Mouse (Mus musculus) thymus, postnatal 4 days (tissue): ENCODE results near the gene Lbx1.

Source experiments
- DNase-seq: peaks from one replicate; pipeline ENCODE4 v3.0.0; 2021

Lbx1 gene

DNA sequence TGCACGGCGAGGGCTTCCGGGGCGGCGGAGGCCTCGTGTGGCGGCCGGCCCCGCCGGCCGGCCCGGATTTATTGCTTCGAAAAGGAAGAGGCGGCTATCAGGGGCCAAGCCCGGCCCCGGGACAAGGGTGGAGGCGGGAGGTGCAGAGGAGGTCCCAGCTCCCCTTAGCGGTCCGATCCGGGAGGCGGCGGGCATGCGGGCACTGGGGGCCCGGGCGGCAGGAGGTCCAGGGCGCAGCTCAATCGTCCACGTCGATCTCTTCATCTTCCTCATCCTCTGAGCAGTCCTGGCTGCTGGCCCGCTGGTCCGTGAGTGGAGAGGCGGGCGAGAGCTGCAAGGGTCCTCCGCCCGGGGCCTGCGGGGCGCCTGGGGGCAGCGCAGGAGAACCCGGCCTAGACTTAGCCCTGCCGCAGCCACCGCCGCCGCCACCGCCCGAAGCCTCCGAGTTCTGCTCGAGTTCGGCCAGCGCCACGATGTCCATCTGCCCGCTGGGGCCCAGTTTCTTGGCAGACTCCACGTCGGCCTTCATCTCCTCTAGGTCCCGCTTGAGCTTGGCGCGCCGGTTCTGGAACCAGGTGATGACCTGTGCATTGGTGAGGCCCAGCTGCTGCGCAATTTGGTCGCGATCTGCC, 2.0 kb downstream of the Lbx1 start:
- peak; percentile 34 for DNase-seq

DNA sequence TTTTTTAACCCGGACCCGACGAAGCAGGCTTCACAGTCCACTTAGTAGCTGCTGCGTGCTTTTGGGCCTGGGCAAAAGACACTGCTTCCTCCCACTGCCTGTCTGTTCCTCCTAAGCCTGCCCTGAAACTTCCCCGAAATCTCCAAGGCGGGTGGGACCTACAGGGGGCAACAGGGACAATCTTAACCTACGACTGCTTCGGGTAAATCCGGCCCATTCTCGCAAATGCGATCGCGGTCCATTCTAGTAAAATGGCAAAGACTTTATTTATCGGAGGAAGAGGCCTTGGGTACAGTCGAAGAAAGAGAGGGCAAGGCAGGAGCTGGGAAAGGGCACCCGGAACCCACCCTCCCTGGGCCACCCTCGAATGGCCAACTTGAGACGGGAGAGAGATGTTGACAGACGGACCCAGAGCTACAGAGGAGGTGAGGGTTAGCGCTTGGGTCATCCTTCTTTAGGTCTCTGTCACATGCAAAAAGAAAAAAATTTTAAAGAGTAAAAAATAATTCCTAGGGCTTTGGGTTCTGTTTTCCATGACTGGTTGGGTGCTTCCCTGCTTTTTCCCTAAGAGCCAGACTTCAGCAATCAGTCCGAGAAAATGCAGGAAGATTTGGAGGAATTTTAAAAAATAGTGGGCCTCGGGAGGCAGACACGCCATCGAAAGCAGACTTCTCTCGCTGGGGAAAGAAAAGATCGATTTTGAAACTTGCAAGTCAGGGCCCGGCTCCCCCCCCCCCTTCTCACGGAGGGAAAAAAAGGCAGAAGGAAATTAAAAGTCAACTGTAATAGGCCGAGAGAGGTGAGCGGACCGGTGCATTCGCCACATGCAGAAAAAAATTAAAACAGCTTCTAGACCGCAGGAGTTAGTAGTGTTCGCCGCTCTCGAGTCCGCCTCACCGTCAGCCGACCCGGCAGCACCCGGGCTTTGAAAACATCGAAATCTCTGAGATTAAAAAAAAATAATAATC, 2.9 kb downstream of the Lbx1 start:
- no peak for DNase-seq

GRCm38 (mm10) chr19:45232036-45232410, 3.6 kb downstream of the Lbx1 start:
- DNase-seq = no peak

- no peak for DNase-seq
These were observed 4.1 kb downstream of the Lbx1 start for GRCm38 (mm10) chr19:45231383-45232035.

GRCm38 (mm10) chr19:45230848-45231382, 4.7 kb downstream of the Lbx1 start:
- no peak for DNase-seq

DNA sequence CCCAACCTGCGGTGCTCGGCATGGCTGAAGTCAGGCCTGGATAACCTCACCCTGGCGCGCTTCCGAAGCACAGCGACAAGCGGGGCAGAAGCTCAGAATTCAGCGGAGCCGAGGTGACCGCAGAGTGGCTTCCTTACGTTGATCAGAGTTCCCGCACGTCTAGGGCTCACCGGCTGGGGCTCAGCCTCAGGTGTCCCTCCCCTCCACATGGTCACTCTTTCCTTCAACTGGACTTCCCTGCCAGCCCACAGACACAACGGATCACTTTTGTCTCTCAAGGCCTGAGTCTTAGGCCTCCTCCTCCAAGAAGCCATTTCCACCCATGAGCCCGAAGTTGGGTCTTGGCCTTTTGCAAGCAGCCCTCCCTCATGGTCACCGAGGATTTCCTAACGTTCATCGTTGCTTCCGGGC, 5.4 kb downstream of the Lbx1 start:
- no peak for DNase-seq

DNA sequence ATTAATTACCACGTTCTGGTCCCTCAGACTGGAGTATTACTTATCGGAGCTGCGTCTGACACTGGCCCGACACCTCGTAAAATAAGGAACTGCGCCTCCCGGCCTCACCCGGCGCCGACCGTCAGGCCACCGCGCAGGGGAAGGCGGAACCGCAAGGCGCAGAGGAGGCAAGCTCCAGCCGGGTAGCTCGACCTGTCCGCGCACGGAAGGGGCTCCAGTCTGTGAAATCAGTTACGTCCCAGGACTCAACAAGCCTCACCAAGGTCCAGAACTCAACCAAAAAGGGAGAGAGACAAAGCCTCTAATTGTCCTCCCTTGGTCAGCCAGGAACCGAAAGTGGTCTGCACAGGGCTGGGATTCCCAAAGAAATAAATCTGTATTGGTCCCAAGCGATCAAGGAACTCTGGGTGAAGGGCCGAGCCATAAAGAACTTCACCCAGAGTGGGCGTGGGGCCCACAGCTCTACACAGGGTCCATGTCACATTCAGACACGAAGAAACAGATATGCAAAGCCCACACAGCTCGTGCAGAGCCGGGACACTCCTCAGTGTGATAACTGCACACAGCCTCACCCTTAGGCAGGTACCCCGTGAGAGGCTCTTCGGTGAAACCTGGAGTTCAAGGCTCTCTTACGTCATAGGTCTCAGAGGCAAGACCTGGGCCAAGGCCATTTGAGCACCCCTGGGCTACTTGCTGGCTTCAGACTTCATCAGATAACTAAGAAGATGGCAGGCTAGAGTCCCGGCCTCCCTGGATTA, 6.1 kb downstream of the Lbx1 start:
- no peak for DNase-seq

- DNase-seq = no peak
These were observed 6.8 kb downstream of the Lbx1 start for GRCm38 (mm10) chr19:45228781-45229180.

DNA sequence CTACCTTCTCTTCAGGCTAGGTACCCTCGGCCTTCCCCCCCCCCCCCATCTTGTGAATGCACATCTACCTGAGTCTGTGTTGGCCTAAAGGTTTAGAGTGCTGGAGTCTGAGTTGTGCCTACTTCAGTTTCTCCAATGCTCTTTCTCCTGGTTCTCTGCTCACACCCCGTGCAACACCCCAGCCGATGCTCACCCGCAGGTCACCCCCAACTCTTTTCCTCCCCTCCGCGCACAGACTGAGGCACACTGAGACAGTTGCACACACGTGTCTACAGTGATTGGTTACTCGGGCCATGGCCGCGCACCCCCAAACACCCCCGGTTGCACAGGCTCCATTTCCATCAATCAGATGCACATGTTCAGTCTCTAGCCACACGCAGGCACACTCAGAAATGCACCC, 7.5 kb downstream of the Lbx1 start:
- DNase-seq = no peak

DNA sequence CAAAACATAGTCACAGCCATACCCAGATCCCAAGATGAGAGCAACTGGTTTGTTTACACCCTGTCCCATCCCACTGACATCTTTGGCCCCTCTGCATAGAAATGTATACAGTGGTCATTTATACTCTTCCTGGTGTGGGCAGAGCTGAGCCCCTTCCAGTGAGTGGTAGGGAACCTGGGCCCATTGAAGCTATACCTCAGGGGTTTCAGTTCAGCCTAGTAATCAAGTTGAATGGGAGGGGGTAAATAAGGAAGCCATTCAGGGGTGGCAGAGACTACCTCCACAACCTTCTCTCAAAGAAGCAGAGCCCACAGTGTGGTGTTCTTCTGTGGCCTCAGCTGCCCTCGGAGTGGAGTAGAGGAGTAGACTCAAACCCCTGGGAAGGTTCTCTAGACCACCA, 7.9 kb downstream of the Lbx1 start:
- no peak for DNase-seq

- DNase-seq = no peak
These were observed 8.6 kb downstream of the Lbx1 start for GRCm38 (mm10) chr19:45227049-45227448.

DNA sequence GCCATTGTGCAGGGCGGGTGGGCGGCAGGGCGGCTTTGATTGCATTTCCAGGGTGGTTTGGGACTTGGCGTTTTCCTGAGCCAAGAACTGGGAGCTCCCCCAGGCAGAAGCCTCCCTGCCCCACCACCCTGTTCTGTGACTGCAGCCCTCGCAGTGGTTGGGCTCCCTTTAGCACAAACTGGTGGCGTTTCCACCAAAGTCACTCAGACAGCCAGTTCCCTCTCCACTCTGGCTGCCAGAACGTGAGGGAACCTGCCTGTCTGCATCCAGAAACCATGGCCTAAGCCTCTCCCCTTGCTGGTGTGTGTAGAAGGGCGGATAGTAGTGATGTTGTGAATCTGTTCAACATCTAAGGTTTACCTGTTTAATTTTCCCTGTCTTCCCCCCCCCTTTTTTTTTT, 9.4 kb downstream of the Lbx1 start:
- no peak for DNase-seq

DNA sequence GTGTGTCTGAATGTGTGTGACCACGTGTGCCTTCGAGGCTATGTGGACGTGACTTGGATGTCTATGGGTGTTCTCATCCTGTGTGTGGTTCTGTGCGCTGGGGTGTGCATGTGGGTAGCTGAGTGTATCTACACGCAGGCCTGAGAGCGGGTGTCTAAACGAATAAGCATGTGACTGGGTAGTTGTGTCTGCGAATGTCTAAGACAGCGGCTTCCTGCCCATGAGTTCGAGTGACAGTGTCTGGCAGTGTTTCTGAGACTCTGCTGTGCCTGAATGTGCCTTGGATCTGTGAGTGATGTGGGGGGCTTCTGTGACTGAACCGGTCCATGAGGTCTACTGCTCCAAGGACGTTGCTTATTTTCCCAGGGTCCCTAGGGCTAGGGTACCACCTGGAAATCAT, 10.5 kb downstream of the Lbx1 start:
- no peak for DNase-seq

- no peak for DNase-seq
These were observed 11.4 kb downstream of the Lbx1 start for GRCm38 (mm10) chr19:45224286-45224559.

GRCm38 (mm10) chr19:45223413-45224285, 12.0 kb downstream of the Lbx1 start:
- DNase-seq = no peak

- no peak for DNase-seq
These were observed 13.3 kb downstream of the Lbx1 start for GRCm38 (mm10) chr19:45222141-45222782.

- DNase-seq = no peak
These were observed 14.2 kb downstream of the Lbx1 start for GRCm38 (mm10) chr19:45221458-45221783.

GRCm38 (mm10) chr19:45220593-45221457, 14.8 kb downstream of the Lbx1 start:
- DNase-seq = peak; percentile 85

DNA sequence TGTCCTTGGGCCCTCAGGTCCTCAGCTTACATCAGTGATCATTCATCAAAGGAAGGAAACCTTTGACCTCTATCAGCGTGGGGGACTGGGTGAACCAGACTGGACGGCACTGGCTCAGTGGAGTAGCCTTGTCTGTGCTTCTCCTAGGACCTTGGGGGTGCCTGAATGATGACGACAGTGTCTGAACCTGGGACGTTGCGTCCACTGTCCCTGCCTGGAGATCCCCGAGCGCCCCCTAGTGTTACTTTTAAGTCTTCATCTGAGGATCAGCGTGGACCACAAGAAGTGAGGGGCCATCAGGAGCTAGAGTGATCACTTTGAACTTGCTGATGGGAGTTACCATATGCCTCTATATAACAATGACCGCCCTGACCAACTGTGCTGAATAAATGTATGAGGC, 19.4 kb downstream of the Lbx1 start:
- DNase-seq = peak; percentile 48

DNA sequence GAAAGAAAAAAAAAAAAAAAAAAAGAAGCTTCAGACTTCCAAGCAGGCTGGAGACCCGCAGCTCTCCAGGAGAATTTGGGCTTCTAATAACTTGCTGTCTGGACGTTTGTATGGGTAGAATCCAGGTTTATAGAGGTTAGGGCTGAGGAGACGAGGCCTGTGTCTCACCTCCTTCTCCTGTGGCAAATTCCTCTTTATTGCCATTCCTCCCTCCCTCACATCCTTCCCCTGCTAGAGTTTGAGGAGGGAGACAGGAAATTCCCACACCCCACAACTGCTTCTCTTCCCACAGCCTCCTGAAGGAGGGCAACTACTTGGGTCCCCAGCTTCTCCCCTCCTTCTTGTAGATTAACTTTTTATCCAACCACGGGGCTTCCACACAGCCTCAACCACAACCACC, 20.2 kb downstream of the Lbx1 start:
- DNase-seq = no peak
